Mouse (Mus musculus) CH12.LX (cell line): ENCODE results near the gene Mtcp1. TPM values are rescaled to one million over a fixed set of nuclear protein-coding genes. Genes with fewer than 3 reads are reported as not detected.

Experiments
- DNase-seq: peaks from one replicate; pipeline ENCODE4 v3.0.0-alpha.2; 2013; ENCODE audit errors: extremely low read depth
- H3K27ac ChIP-seq: 2 replicates; pipeline ENCODE4 v1.5.1; 2012; ENCODE audit warnings: low read depth, mild to moderate bottlenecking, control low read depth, moderate library complexity; ENCODE audit not compliant: insufficient read depth
- H3K27me3 ChIP-seq: replicated peaks from 2 replicates; pipeline ENCODE3; 2012; ENCODE audit warnings: inconsistent platforms
- H3K36me3 ChIP-seq, 2 experiments: replicated peaks in 1 of 2; 2 replicates each; pipeline versions ENCODE3 to v1.6.1; 2012; ENCODE audit warnings: inconsistent platforms in 1 of 2, low read length in 1 of 2, mild to moderate bottlenecking in 1 of 2, mixed read lengths in 1 of 2, moderate library complexity in 1 of 2; ENCODE audit not compliant: control insufficient read depth in 1 of 2, insufficient read depth in 1 of 2
- H3K4me1 ChIP-seq, 2 experiments: 2 replicates each; pipeline ENCODE4 v1.6.1; 2012; ENCODE audit warnings: inconsistent platforms in 1 of 2, moderate library complexity in 1 of 2; ENCODE audit not compliant: insufficient read depth in 2 of 2, control insufficient read depth in 1 of 2
- H3K4me2 ChIP-seq: 2 replicates; pipeline ENCODE4 v1.6.1; 2012; ENCODE audit warnings: low read depth, mild to moderate bottlenecking, control low read depth; ENCODE audit not compliant: poor library complexity, insufficient read depth, severe bottlenecking
- H3K4me3 ChIP-seq, 3 experiments: fragments of 150-350 bp in 1 of 3; sonication (generic) in 1 of 3; replicated peaks in 1 of 3; 2 replicates each; pipeline versions ENCODE3 to v1.5.1; 2011 to 2012; ENCODE audit warnings: low read depth in 2 of 3, low read length in 2 of 3, mild to moderate bottlenecking in 2 of 3, moderate library complexity in 2 of 3, control low read depth in 1 of 3, improper control_type of control experiment in 1 of 3, inconsistent platforms in 1 of 3, mixed read lengths in 1 of 3; ENCODE audit not compliant: poor library complexity in 1 of 3
- H3K79me2 ChIP-seq: replicated peaks from 2 replicates; pipeline ENCODE4 v1.6.1; 2012; ENCODE audit warnings: mild to moderate bottlenecking, moderate library complexity; ENCODE audit not compliant: control insufficient read depth, poor library complexity, insufficient read depth, severe bottlenecking; ENCODE audit errors: extremely low read depth
- H3K9ac ChIP-seq: 2 replicates; pipeline ENCODE4 v1.6.1; 2012; ENCODE audit warnings: low read depth, mild to moderate bottlenecking, control low read depth, moderate library complexity; ENCODE audit not compliant: insufficient read depth
- H3K9me3 ChIP-seq: replicated peaks from 2 replicates; pipeline ENCODE3; 2012; ENCODE audit warnings: low read length, inconsistent platforms, mixed read lengths
- BHLHE40 ChIP-seq: IDR thresholded peaks from 2 replicates; pipeline ENCODE4 v1.6.1; 2011; ENCODE audit warnings: mild to moderate bottlenecking, low read depth, low read length, improper control_type of control experiment
- CHD2 ChIP-seq: IDR thresholded peaks from 2 replicates; pipeline ENCODE4 v1.6.1; 2011; ENCODE audit warnings: low read length, improper control_type of control experiment
- E2F4 ChIP-seq: IDR thresholded peaks from 2 replicates; pipeline ENCODE4 v1.6.1; 2011; ENCODE audit warnings: low read depth, low read length, improper control_type of control experiment; ENCODE audit not compliant: insufficient replicate concordance
- GABPA ChIP-seq: IDR thresholded peaks from 2 replicates; pipeline ENCODE4 v1.6.1; 2012; ENCODE audit warnings: low read depth, low read length, improper control_type of control experiment, inconsistent platforms; ENCODE audit not compliant: insufficient replicate concordance
- HCFC1 ChIP-seq: IDR thresholded peaks from 2 replicates; pipeline ENCODE4 v1.6.1; 2012; ENCODE audit warnings: low read depth, mild to moderate bottlenecking, inconsistent platforms, low read length, improper control_type of control experiment
- MAZ ChIP-seq: IDR thresholded peaks from 2 replicates; pipeline ENCODE4 v1.6.1; 2012; ENCODE audit warnings: low read depth, mild to moderate bottlenecking, inconsistent platforms, low read length, improper control_type of control experiment, moderate library complexity
- MXI1 ChIP-seq: IDR thresholded peaks from 2 replicates; pipeline ENCODE4 v1.6.1; 2011; ENCODE audit warnings: mild to moderate bottlenecking, low read depth, low read length, improper control_type of control experiment
- MYC ChIP-seq: IDR thresholded peaks from 2 replicates; pipeline ENCODE4 v1.6.1; 2011; ENCODE audit warnings: low read depth, mild to moderate bottlenecking, improper control_type of control experiment, low read length
- NELFE ChIP-seq: IDR thresholded peaks from 2 replicates; pipeline ENCODE4 v1.6.1; 2011; ENCODE audit warnings: low read depth, low read length, improper control_type of control experiment
- POLR2A ChIP-seq: IDR thresholded peaks from 2 replicates; pipeline ENCODE4 v1.6.1; 2011; ENCODE audit warnings: low read depth, mild to moderate bottlenecking, improper control_type of control experiment, low read length
- RAD21 ChIP-seq: IDR thresholded peaks from 2 replicates; pipeline ENCODE4 v1.6.1; 2011; ENCODE audit warnings: low read depth, mild to moderate bottlenecking, low read length, improper control_type of control experiment, moderate library complexity
- SIN3A ChIP-seq: IDR thresholded peaks from 2 replicates; pipeline ENCODE4 v1.6.1; 2012; ENCODE audit warnings: low read length, improper control_type of control experiment, inconsistent platforms
- TCF12 ChIP-seq: IDR thresholded peaks from 2 replicates; pipeline ENCODE4 v1.6.1; 2014; ENCODE audit warnings: low read depth, mild to moderate bottlenecking, inconsistent platforms, low read length, improper control_type of control experiment
- UBTF ChIP-seq: IDR thresholded peaks from 2 replicates; pipeline ENCODE4 v1.6.1; 2012; ENCODE audit warnings: low read depth, mild to moderate bottlenecking, inconsistent platforms, low read length, improper control_type of control experiment, moderate library complexity
- USF2 ChIP-seq: conservative IDR thresholded peaks from 2 replicates; pipeline ENCODE4 v1.6.1; 2011; ENCODE audit warnings: low read depth, low read length, improper control_type of control experiment
- ZC3H11A ChIP-seq: IDR thresholded peaks from 2 replicates; pipeline ENCODE4 v1.6.1; 2012; ENCODE audit warnings: low read depth, mild to moderate bottlenecking, inconsistent platforms, low read length, improper control_type of control experiment
- ZKSCAN1 ChIP-seq: IDR thresholded peaks from 2 replicates; pipeline ENCODE4 v1.6.1; 2012; ENCODE audit warnings: low read depth, inconsistent platforms, low read length, improper control_type of control experiment, borderline replicate concordance
- ZMIZ1 ChIP-seq: IDR thresholded peaks from 2 replicates; pipeline ENCODE4 v1.6.1; 2012; ENCODE audit warnings: low read depth, mild to moderate bottlenecking, inconsistent platforms, low read length, improper control_type of control experiment
- ZNF384 ChIP-seq: IDR thresholded peaks from 2 replicates; pipeline ENCODE4 v1.6.1; 2012; ENCODE audit warnings: low read depth, low read length, improper control_type of control experiment, inconsistent platforms
- dilution Hi-C: fragments of 300-500 bp; cut with MboI; formaldehyde crosslinking; loops from 2 replicates; pipeline ENCODE4 v1.14.3; 2020; ENCODE audit warnings: low sequenced_read_pairs; ENCODE audit not compliant: extremely low pct_unique_long_range_greater_than_20kb, extremely low pct_ligation_motif_present
- in situ Hi-C: fragments of 300-500 bp; cut with MboI; formaldehyde crosslinking; loops from 3 replicates; pipeline ENCODE4 v1.14.3; 2019; ENCODE audit warnings: low sequenced_read_pairs, low pct_ligation_motif_present, low pct_unique_long_range_greater_than_20kb, mixed read lengths
- polyA plus RNA-seq: library from polyadenylated mRNA; unstranded; fragments of >175 nt; gene quantifications from 2 replicates; pipeline ENCODE4 v1.2.1, GENCODE M21; 2012; ENCODE audit warnings: low read depth; ENCODE audit not compliant: insufficient read length
- total RNA-seq, 2 experiments: library from RNA; depleted of rRNA; stranded (reverse); fragments of 300-350 nt in 1 of 2; fragments of >200 nt in 1 of 2; gene quantifications; 2 replicates each; pipeline ENCODE4 v1.2.3; 2012 to 2014

Gene Mtcp1
- total and polyA plus RNA-seq, 3 experiments: 4.5 to 7.3 (median 6.7) TPM

- in situ Hi-C loops: no loop called here
- Histone ChIP-seq H3K79me2 (no peaks in the 10 kb centered on the region), H3K27ac (no peak overlapping the region), H3K4me1 (no peaks in the 10 kb centered on the region; a peak in 1 of 4 replicates), H3K9me3 (no peaks in the 10 kb centered on the region), H3K27me3 (no peaks in the 10 kb centered on the region), H3K36me3 (no peaks in the 10 kb centered on the region), H3K4me3 (no peak overlapping the region), H3K4me2 (no peak overlapping the region), H3K9ac (no peak overlapping the region)
- TF ChIP-seq UBTF (no peak), CHD2 (no peak), MYC (no peak), RAD21 (no peak)
- dilution Hi-C loops: no loop called here
- no peak for DNase-seq
Measured at GRCm38 (mm10) chrX:75376815-75377214, 39.6 kb downstream of the Mtcp1 start.

GRCm38 (mm10) chrX:75372666-75373425 lies 43.5 kb downstream of the Mtcp1 start:
- in situ Hi-C loops: no loop called here
- TF ChIP-seq USF2 (no peak), HCFC1 (no peak), ZNF384 (no peak), BHLHE40 (no peak), ZKSCAN1 (no peak), MXI1 (no peak), CHD2 (no peak), ZMIZ1 (no peak), ZC3H11A (no peak), POLR2A (no peak), E2F4 (no peak), TCF12 (no peak), MAZ (no peak), GABPA (no peak), NELFE (no peak), SIN3A (no peak)

More at GRCm38 (mm10) chrX:75372666-75373425, 43.5 kb downstream of the Mtcp1 start:
- no peaks in the 10 kb centered on the region for H3K27me3 ChIP-seq
- H3K27ac ChIP-seq: no peak overlapping the region
- dilution Hi-C loops: no loop called here
- H3K4me3 ChIP-seq: no peak overlapping the region
- no peaks in the 10 kb centered on the region for H3K36me3 ChIP-seq
- no peak overlapping the region for H3K4me2 ChIP-seq
- no peak for DNase-seq
- H3K9me3 ChIP-seq: no peaks in the 10 kb centered on the region
- no peaks in the 10 kb centered on the region; a peak in 1 of 4 replicates for H3K4me1 ChIP-seq
- H3K9ac ChIP-seq: no peak overlapping the region
- no peaks in the 10 kb centered on the region for H3K79me2 ChIP-seq
